Mouse (Mus musculus) retina, embryonic 14.5 days (tissue): ENCODE measurements at regions not wholly inside any gene's neighbourhood (a gene's known extent, or its start where the extent isn't known, plus 50 kb on each side); places are given as distances from the start of the nearest gene placed in this dataset.
"Not testable (repeated sequence)": the region's sequence is repeated elsewhere in the genome, so short reads cannot be mapped to it uniquely, and the experiment has no call there.

Experiments
- DNase-seq: peaks from one replicate; pipeline ENCODE4 v3.0.0-alpha.2; 2015; ENCODE audit warnings: low spot score

DNA sequence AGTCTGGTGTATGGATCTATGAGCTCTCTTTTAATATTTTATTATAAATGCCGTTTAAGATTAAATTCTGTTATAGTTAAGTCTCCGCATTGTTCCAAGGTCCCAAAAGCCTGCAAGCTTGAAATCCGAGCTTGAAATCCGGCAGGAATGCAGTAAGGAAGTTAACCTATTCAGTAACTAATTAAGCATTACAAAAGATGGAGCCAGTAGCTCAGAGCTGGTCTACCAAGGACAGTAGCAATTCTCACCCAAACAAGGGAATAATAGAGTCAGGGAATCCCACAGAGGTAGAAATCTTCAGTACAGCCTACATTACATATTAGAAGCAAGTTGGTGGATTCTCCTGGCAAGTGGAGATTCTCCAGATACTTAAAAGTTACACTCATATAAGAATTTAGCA lies 325.0 kb downstream of the Phf3 start:
- not testable (repeated sequence) for DNase-seq

DNA sequence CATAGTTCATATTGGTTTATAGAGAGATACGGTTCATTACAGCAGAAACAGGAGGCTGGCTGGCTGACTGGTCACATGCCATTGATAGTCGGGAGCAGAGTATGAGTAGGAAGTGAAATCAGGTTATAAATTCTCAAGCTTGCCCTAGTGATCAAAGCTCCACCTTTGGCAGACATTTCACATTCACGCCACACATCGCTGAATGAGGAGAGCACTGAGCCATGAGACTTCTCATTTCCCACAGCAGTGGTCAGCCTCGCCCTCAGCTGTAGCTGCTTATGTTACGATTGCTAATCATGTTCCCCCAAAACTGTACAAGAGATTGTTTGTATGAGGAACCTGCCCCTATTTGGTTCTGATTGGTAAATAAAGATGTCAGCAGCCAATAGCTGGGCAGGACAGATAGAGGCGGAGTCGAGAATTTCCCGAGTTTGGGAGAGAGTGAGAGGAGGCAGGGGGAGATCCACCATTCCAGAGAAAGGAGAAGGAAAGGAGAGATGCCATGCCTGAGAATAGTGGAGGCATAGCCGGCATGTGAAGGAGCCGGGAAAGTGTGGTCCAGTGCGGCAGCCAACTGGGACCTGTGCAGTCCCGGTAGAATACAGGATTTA lies 333.5 kb downstream of the Phf3 start:
- no peak for DNase-seq

DNA sequence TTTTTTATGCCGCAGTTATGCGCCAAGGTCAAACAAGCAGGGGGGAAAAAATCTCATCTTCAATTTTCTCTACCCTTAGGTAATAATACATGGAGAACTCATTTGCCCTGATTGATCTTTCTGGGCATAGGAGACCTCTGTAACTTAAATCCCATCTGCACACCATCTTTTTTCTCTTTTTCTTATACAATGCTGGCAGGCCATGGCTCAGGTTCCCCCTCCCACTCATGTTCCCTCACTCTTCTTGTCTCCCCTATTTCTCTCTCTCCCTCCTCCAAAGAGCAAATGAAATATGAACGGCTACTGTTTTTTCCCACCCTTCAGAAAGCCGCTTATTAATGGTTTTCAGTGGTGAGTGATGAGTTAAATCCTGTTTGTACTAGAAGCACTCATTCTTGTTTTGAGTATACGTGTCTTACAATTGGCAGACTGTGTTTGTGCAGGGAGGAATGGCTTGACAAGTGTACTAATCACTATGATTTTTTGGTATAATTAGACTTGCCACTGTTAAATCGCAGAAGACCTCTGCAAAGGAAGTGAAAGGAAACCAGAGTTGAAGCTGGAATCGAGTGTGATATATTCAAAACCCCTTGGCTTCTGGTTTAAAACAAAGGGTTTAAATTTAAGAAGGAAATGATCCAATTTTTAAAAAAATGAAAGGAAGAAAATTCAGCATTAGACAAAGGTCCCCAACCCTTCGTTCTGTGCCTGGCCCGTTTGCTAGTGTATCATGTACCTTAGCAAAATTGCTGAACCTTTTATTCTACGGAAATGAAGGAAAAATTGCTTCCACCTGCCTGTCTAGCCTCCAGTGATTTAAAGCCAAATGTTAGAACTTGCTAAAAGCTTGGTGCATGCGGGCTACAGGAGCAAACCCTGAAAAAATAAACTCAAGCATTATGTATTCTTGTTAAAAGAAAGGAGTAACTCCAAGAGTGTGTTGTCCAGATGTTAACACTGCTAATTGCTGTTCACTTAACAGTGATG lies 336.4 kb downstream of the Phf3 start:
- no peak for DNase-seq

DNA sequence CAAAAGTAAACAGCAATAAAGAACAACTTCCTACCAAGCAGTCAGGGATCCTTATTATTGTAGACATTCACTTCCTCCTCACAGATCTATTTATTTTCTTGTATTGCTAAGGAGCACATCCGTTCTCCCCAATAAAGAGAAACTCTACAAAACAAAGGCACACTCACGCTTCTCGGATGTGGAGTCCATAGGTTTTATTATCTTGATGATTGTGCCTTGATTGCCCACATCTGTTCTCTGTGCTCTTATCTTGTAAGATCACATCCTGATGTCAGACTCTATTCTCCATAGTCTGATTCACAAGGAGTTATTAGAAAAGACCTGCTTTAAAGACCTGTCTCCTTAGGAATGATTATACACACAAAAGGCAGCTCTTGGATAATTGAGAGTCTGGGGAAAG lies 356.4 kb downstream of the Phf3 start:
- no peak for DNase-seq

DNA sequence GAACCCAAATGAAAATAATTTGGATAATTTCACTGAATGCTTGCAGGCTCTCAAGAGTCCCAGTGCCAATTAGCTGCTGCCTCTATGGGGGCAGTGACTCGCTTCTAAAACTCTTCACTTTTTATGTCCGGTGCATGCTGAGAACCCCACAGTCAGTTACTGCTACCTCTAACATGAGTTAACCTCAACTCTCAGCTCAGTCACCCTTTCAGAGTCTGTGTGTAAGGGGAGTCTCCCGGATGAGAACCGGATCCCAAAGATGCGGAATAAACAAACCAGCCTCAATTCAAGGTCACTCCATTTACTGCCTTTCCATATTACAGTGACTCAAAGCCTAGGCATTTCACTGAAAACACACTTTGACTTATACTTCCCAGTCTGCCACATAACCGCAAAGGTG lies 357.9 kb downstream of the Phf3 start:
- DNase-seq = no peak

DNA sequence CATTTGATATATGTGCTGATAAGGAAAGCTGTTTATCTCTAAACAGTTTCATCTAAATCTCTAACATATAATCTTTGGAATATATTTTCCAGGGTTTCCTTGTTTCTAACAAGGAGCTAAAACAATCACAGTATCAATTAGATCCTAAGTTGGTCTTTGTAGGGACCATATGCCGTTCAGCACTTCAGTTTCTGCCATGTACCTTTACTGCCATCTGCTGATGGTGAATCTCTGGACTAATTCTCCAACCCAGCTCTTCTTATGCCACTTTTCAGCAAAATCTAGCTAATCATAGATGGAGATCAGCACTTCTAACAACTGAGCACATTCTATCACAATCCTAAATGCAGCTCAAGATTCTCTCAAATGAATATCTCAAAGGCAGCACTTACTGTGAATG lies 370.5 kb downstream of the Phf3 start:
- peak; percentile 61 for DNase-seq

DNA sequence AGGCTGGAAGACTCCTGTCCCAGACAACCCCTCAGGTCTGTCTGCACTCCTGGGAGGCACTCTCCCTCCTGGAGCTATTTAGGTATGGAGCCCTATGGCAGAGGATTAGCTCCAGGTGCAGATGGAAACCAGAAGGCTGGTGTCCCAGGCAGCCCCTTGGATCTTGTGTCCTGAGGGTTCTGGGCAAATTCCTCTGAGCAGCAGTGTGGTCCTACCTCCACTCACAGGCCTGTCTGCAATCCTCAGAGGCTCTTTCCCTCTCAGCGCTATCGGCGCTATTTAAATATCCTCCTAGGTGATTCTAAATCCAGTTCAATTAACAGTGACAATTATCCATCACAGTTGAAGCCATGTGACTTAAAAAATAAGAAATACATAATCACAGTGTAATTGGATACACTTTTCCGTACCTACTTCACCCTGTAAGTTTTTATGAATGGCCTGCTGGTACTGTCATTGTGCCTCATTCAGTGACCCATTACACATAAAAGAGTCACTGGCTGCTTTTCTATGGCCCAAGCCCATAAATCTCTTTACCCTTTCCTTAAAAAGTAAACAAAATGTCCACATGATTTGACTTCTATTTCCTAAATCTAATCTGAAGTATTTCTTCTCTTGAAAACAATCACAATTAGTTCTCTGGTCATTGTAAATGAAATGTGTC lies 413.3 kb downstream of the Phf3 start:
- no peak for DNase-seq

DNA sequence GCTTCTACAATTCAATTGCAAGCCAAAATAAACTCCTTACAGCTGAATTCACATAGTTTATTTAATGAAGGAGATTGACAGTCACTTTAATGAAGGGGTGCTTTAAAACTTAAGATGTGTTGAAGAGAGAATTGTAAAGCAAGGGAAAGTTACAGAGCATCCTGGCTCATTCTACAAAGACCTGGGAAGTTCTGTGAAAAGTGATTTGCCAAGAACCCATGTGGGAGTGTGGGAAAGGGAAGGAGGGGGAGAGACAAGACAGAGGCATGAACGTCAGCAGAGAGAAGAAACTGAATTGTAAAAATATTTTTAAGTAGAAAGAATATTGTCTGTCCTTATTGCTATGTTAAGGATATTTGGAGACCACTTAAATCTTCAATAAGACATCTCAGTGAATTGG lies 435.8 kb downstream of the Phf3 start:
- DNase-seq = no peak

DNA sequence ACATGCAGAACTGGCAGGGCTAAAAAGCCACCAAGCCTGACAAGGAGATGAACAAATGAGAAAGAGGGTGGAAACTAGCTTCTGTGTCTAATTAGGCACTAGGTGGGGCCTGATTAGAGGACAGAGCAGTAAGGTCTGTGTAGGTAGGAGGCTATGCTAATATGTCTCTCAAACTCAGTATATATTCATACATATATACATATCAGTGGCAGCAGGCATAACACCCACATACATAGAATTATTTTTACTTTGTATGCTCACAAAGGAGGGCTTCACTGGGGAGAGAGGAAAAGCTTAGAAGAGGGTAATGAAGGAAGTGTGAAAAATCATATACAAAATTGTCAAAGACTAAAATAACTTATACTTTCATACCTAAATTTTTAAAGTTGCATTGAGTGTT lies 457.1 kb downstream of the Phf3 start:
- DNase-seq = no peak

DNA sequence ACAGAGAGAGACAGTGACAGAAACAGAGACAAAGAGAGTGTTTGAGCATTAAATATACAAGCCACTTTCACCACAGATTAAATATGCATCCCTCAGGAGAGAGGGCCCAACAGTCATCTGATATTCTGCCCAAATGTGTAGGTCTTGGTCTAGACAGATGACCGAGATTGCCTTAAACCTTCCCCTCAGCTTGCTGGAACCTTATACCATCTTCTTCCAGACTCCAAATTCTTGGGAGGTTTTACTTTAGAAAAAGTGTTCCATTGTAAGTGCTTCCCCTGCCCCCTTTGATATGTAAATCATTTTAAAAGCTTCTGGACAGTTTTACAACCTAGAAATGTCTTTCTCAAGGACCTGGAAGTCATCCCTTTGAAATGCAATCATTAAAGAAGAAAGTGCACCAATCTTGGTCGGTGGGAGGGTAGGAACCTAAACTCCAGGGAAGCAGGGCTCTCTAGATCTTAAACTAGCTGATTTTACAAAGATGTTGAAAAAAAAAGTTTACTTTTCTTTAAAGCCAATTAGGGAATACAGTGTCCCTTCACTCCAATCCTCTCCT lies 458.8 kb downstream of the Phf3 start:
- DNase-seq = no peak
